Mouse (Mus musculus): ENCODE results near the gene Fgfr3. TPM values are rescaled to one million over a fixed set of nuclear protein-coding genes. Genes with fewer than 3 reads are reported as not detected.
A peak's percentile ranks its signal among the peaks of the same experiment; 100 is the strongest.

The Fgfr3 gene
- polyA plus RNA-seq, 1 experiment from 2014 or later = 23.1 TPM

DNA sequence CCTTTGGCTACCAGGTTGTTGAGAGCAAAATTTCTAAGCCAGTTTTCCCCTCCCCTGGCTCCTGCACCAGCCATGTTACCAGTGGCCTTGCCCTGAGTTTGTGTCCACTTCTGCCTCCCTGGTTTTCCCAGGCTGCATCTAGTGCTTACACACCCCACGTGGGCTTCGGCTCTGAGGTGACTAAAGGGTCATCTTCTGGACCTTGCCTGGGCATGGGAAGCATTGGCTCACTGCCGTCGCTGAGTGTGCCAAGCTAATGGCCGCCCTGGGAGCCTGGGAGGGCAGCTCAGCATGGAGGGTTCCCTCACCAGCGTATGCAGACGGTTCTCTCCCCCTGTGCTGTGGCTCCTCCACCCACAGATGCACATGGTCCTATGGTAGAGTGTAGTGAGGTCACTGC lies 7.4 kb downstream of the Fgfr3 start:
- WGBS = 84% methylated on average over 7 of the region's 7 CpGs
- ATAC-seq (ENCODE audit: low read depth) (no peak), DNase-seq (ENCODE audit: low spot score) (no peak)
- Histone ChIP-seq H3K27ac (replicated peaks; ENCODE audit: low read depth, low read length) (no peak overlapping the region), H3K4me2 (ENCODE audit: low read depth, low read length) (no peak overlapping the region), H3K36me3 (ENCODE audit: control insufficient read depth, insufficient read depth, low read length) (peaks cover 46% of the 10 kb centered on the region; the same call in 1 of the 2 replicates), H3K27me3 (replicated peaks; ENCODE audit: control insufficient read depth, insufficient read depth, low read length) (peaks cover 13% of the 10 kb centered on the region), H3K9ac (ENCODE audit: low read depth, low read length) (no peak overlapping the region), H3K4me1 (ENCODE audit: control insufficient read depth, insufficient read depth, low read length) (no peaks in the 10 kb centered on the region), H3K4me3 (ENCODE audit: low read depth, low read length) (no peak overlapping the region), H3K9me3 (ENCODE audit: control insufficient read depth, low read length) (no peaks in the 10 kb centered on the region)

DNA sequence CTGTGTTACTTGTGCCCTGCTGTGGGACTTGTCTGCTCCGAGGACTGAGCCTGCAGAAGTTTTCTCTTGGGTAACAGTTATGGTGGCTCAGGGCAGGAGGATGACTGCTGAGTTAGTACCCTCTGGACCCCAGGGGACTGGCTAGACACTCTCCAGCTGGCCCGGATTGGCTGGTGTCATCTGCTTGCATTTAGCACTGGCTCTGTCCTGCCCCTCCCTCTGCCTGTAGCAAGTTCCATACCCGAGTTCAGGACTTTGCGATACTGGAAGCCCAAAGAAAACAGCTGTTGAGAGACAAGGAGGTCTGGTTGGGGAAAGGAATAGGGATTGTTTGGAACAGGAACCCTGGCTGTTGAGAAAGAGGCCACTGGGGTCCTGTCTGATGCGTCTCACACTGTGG lies 9.0 kb downstream of the Fgfr3 start:
- no peak overlapping the region for H3K9ac ChIP-seq (ENCODE audit: low read depth, low read length)
- H3K9me3 ChIP-seq (ENCODE audit: control insufficient read depth, low read length) = no peaks in the 10 kb centered on the region
- no peak overlapping the region for H3K27ac ChIP-seq (replicated peaks; ENCODE audit: low read depth, low read length)
- H3K4me3 ChIP-seq (ENCODE audit: low read depth, low read length) = no peak overlapping the region
- no peaks in the 10 kb centered on the region for H3K4me1 ChIP-seq (ENCODE audit: control insufficient read depth, insufficient read depth, low read length)
- peaks cover 61% of the 10 kb centered on the region for H3K36me3 ChIP-seq (ENCODE audit: control insufficient read depth, insufficient read depth, low read length)
- no peak overlapping the region for H3K4me2 ChIP-seq (ENCODE audit: low read depth, low read length)
- H3K27me3 ChIP-seq (replicated peaks; ENCODE audit: control insufficient read depth, insufficient read depth, low read length) = no peaks in the 10 kb centered on the region
- ATAC-seq (ENCODE audit: low read depth) (no peak), DNase-seq (ENCODE audit: low spot score) (no peak)
- 32% methylated on average over 5 of the region's 5 CpGs for WGBS

DNA sequence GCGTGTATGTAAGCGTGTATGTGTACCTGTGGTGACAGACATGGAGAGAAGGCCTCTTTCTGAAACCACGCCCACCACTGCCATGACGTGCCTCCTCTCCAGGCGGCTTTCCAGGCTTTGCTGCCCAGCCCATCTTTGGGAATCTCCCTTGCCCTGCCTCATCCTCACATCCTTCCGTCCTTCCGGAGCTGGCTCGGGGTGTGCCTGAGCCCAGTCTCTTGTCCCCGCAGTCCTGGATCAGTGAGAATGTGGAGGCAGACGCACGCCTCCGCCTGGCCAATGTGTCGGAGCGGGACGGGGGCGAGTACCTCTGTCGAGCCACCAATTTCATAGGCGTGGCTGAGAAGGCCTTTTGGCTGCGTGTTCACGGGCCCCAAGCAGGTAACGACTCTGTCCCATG lies 9.6 kb downstream of the Fgfr3 start:
- Histone ChIP-seq H3K9me3 (ENCODE audit: control insufficient read depth, low read length) (no peaks in the 10 kb centered on the region), H3K4me2 (ENCODE audit: low read depth, low read length) (no peak overlapping the region), H3K27ac (replicated peaks; ENCODE audit: low read depth, low read length) (no peak overlapping the region), H3K27me3 (replicated peaks; ENCODE audit: control insufficient read depth, insufficient read depth, low read length) (no peaks in the 10 kb centered on the region), H3K4me3 (ENCODE audit: low read depth, low read length) (no peak overlapping the region), H3K4me1 (ENCODE audit: control insufficient read depth, insufficient read depth, low read length) (no peaks in the 10 kb centered on the region), H3K36me3 (ENCODE audit: control insufficient read depth, insufficient read depth, low read length) (peaks cover 64% of the 10 kb centered on the region), H3K9ac (ENCODE audit: low read depth, low read length) (no peak overlapping the region; the same call in 1 of the 2 replicates)
- 55% methylated on average over 21 of the region's 21 CpGs for WGBS
- no peak for DNase-seq (ENCODE audit: low spot score)
- ATAC-seq (ENCODE audit: low read depth) = no peak

DNA sequence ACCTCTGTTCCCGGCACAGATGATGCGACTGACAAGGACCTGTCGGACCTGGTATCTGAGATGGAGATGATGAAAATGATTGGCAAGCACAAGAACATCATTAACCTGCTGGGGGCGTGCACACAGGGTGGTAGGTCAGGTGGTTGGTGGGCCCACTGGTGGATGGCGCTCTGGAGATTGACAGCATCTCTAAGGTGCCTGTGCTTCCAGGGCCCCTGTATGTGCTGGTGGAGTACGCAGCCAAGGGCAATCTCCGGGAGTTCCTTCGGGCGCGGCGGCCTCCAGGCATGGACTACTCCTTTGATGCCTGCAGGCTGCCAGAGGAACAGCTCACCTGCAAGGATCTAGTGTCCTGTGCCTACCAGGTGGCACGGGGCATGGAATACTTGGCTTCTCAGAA lies 12.4 kb downstream of the Fgfr3 start:
- no peak overlapping the region for H3K4me2 ChIP-seq (ENCODE audit: low read depth, low read length)
- H3K9ac ChIP-seq (ENCODE audit: low read depth, low read length) = no peak overlapping the region
- H3K9me3 ChIP-seq (ENCODE audit: control insufficient read depth, low read length) = no peaks in the 10 kb centered on the region
- no peaks in the 10 kb centered on the region for H3K27me3 ChIP-seq (replicated peaks; ENCODE audit: control insufficient read depth, insufficient read depth, low read length)
- ATAC-seq (ENCODE audit: low read depth) (no peak), DNase-seq (ENCODE audit: low spot score) (no peak)
- no peaks in the 10 kb centered on the region for H3K4me1 ChIP-seq (ENCODE audit: control insufficient read depth, insufficient read depth, low read length)
- no peak overlapping the region for H3K27ac ChIP-seq (replicated peaks; ENCODE audit: low read depth, low read length)
- 90% methylated on average over 10 of the region's 12 CpGs for WGBS
- no peak overlapping the region for H3K4me3 ChIP-seq (ENCODE audit: low read depth, low read length)
- peaks cover 55% of the 10 kb centered on the region for H3K36me3 ChIP-seq (ENCODE audit: control insufficient read depth, insufficient read depth, low read length)

DNA sequence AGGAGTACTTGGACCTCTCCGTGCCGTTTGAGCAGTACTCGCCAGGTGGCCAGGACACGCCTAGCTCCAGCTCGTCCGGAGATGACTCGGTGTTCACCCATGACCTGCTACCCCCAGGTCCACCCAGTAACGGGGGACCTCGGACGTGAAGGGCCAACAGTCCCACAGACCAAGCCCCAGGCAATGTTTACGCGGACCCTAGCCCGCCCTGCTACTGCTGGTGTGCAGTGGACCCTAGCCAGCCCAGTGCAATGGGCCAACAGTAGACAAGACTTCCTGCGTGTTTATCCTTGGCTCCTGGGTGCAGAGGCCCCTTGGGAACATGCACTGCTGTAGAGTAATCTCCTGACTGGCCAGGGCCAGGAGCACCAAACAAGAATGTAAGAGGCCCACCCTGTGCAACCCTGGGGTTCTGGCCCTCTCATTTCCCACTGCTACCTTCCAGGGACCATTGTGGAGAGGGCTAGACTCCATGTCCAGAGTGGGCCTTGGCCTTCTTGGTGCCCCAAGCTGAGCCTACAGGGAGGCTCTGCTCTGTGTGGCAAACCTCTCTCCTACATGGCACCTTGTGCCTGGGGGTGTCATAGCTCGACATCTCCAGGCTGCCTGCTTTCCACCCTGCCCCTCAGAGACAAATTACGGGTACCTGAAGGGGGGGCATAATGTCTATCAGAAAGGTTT lies 14.1 kb downstream of the Fgfr3 start:
- no peak overlapping the region for H3K9ac ChIP-seq (ENCODE audit: low read depth, low read length)
- H3K9me3 ChIP-seq (ENCODE audit: control insufficient read depth, low read length) = no peaks in the 10 kb centered on the region
- H3K4me2 ChIP-seq (ENCODE audit: low read depth, low read length) = no peak overlapping the region
- H3K4me1 ChIP-seq (ENCODE audit: control insufficient read depth, insufficient read depth, low read length) = no peaks in the 10 kb centered on the region
- H3K27ac ChIP-seq (replicated peaks; ENCODE audit: low read depth, low read length) = no peak overlapping the region
- 86% methylated on average over 16 of the region's 16 CpGs for whole genome bisulfite sequencing
- H3K36me3 ChIP-seq (ENCODE audit: control insufficient read depth, insufficient read depth, low read length) = peaks cover 49% of the 10 kb centered on the region
- H3K27me3 ChIP-seq (replicated peaks; ENCODE audit: control insufficient read depth, insufficient read depth, low read length) = no peaks in the 10 kb centered on the region
- no peak for ATAC-seq (ENCODE audit: low read depth)
- H3K4me3 ChIP-seq (ENCODE audit: low read depth, low read length) = no peak overlapping the region
- DNase-seq (ENCODE audit: low spot score) = no peak

DNA sequence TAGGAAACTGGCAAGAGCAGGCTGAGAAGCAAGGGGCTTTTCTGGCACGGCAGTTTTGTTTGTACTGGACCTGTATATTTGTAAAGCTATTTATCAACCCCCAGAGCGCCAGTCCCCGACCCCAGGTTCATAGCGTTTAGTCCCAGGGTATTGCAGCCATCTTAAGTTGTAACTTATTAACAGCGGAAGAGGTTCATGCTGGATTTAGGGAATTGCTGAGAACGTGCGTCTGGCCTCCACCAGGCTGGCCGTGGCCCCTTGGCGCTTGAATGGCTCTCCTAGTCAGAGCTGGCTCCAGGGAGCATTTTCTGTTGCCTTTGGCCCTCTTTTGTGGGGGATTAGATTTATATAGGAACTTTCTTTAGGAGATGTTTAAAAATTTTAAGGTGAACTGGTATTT lies 14.8 kb downstream of the Fgfr3 start:
- H3K9ac ChIP-seq (ENCODE audit: low read depth, low read length) = no peak overlapping the region
- ATAC-seq (ENCODE audit: low read depth) (no peak), DNase-seq (ENCODE audit: low spot score) (no peak)
- no peak overlapping the region for H3K4me2 ChIP-seq (ENCODE audit: low read depth, low read length)
- H3K36me3 ChIP-seq (ENCODE audit: control insufficient read depth, insufficient read depth, low read length) = peaks cover 47% of the 10 kb centered on the region
- no peak overlapping the region for H3K27ac ChIP-seq (replicated peaks; ENCODE audit: low read depth, low read length)
- no peaks in the 10 kb centered on the region for H3K9me3 ChIP-seq (ENCODE audit: control insufficient read depth, low read length)
- 70% methylated on average over 9 of the region's 9 CpGs for WGBS
- no peaks in the 10 kb centered on the region for H3K27me3 ChIP-seq (replicated peaks; ENCODE audit: control insufficient read depth, insufficient read depth, low read length)
- H3K4me3 ChIP-seq (ENCODE audit: low read depth, low read length) = no peak overlapping the region
- H3K4me1 ChIP-seq (ENCODE audit: control insufficient read depth, insufficient read depth, low read length) = no peaks in the 10 kb centered on the region

DNA sequence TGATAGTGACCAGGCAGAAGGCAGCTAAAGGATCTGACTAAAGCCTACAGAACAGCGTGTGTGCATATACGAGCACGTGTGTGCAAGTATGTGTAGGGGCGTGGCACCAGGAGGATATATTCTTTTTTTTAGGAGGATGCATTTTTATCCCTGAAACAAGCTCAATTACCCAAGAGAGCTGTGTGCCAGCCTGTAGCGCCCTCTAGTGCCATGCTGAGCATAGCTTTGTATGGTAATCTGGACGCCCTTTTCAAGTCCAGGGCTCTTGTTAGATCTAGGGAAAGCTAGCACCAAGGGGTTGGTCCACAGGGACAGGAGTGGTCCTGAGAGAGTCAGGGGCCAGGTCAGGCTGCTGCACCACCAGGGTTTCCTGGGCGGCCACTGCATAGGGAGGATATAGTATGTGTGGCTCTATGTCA lies 16.4 kb downstream of the Fgfr3 start:
- no peak overlapping the region for H3K4me3 ChIP-seq (ENCODE audit: low read depth, low read length)
- no peaks in the 10 kb centered on the region for H3K9me3 ChIP-seq (ENCODE audit: control insufficient read depth, low read length)
- DNase-seq (ENCODE audit: low spot score) (peak; percentile 74), ATAC-seq (ENCODE audit: low read depth) (peak; percentile 20; the same call in 1 of the 2 replicates)
- WGBS = 23% methylated on average over 7 of the region's 7 CpGs
- H3K4me1 ChIP-seq (ENCODE audit: control insufficient read depth, insufficient read depth, low read length) = no peaks in the 10 kb centered on the region
- no peak overlapping the region for H3K4me2 ChIP-seq (ENCODE audit: low read depth, low read length)
- no peaks in the 10 kb centered on the region for H3K27me3 ChIP-seq (replicated peaks; ENCODE audit: control insufficient read depth, insufficient read depth, low read length)
- H3K36me3 ChIP-seq (ENCODE audit: control insufficient read depth, insufficient read depth, low read length) = peaks cover 37% of the 10 kb centered on the region
- H3K9ac ChIP-seq (ENCODE audit: low read depth, low read length) = no peak overlapping the region
- H3K27ac ChIP-seq (replicated peaks; ENCODE audit: low read depth, low read length) = no peak overlapping the region

DNA sequence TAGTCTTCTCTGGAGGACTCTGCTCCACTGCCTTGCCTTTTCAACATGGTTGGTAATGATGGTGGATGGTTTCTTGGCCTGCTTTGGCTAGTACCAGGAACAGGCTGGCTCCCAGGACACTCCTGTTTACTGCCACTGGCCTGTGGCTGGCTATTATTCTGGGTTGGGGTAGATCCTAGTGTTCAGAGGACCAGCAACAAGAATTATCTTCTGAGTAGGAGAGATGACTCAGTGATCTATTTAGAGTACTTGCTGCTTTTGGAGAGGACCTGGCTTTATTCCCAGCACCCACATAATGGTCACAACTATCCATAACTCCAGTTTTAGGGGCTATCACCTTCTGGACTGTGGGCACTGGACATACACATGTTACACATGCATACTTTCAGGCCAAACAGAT lies 16.9 kb downstream of the Fgfr3 start:
- Histone ChIP-seq H3K36me3 (ENCODE audit: control insufficient read depth, insufficient read depth, low read length) (peaks cover 41% of the 10 kb centered on the region), H3K27me3 (replicated peaks; ENCODE audit: control insufficient read depth, insufficient read depth, low read length) (no peaks in the 10 kb centered on the region), H3K4me3 (ENCODE audit: low read depth, low read length) (no peak overlapping the region), H3K4me2 (ENCODE audit: low read depth, low read length) (no peak overlapping the region), H3K27ac (replicated peaks; ENCODE audit: low read depth, low read length) (no peak overlapping the region), H3K9ac (ENCODE audit: low read depth, low read length) (no peak overlapping the region), H3K4me1 (ENCODE audit: control insufficient read depth, insufficient read depth, low read length) (no peaks in the 10 kb centered on the region), H3K9me3 (ENCODE audit: control insufficient read depth, low read length) (no peaks in the 10 kb centered on the region)
- DNase-seq (ENCODE audit: low spot score) = no peak
- ATAC-seq (ENCODE audit: low read depth) = 0 out of 2 replicates have a peak, but pooled peaks have one; percentile 7

DNA sequence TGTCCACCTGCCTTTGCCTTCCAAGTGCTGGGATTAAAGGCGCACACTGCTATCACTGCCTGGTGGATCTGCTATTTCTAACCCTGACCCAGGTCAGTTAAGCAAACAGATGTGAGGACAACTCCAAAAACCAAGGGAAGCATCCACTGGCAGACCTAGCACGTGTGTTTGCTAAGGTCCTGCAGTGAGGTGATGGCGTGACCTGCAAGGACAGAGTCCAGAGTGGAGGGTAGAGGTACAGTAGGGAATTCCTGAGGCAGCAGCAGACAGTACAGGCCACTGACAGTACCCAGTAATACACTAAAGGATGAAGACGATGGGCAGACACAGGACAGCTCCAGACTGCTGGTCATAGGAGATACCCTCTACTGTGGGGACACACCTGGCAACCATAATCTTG lies 19.1 kb downstream of the Fgfr3 start:
- no peaks in the 10 kb centered on the region for H3K27me3 ChIP-seq (replicated peaks; ENCODE audit: control insufficient read depth, insufficient read depth, low read length)
- 93% methylated on average over 4 of the region's 4 CpGs for WGBS
- ATAC-seq (ENCODE audit: low read depth) = no peak
- DNase-seq (ENCODE audit: low spot score) = no peak
- H3K4me3 ChIP-seq (ENCODE audit: low read depth, low read length) = no peak overlapping the region
- H3K9ac ChIP-seq (ENCODE audit: low read depth, low read length) = no peak overlapping the region
- H3K4me2 ChIP-seq (ENCODE audit: low read depth, low read length) = no peak overlapping the region
- no peak overlapping the region for H3K27ac ChIP-seq (replicated peaks; ENCODE audit: low read depth, low read length)
- H3K9me3 ChIP-seq (ENCODE audit: control insufficient read depth, low read length) = no peaks in the 10 kb centered on the region
- no peaks in the 10 kb centered on the region for H3K4me1 ChIP-seq (ENCODE audit: control insufficient read depth, insufficient read depth, low read length)
- peaks cover 44% of the 10 kb centered on the region for H3K36me3 ChIP-seq (ENCODE audit: control insufficient read depth, insufficient read depth, low read length)

Data from embryonic facial prominence, embryonic 14.5 days (tissue).